Mouse (Mus musculus) neutrophil, adult 5-6 weeks (primary cell): ENCODE measurements around the gene Tmeff1. TPM values are rescaled to one million over a fixed set of nuclear protein-coding genes. Genes with fewer than 3 reads are reported as not detected.

ENCODE experiments used
- ATAC-seq: fragments of 151-379, 151-347 bp; 2 replicates; pipeline ENCODE4 v1.8.0; 2017; ENCODE audit warnings: mild to moderate bottlenecking, moderate TSS enrichment; ENCODE audit not compliant: insufficient number of reproducible peaks, poor library complexity, low FRiP score, severe bottlenecking; ENCODE audit errors: extremely low read depth
- total RNA-seq: library from RNA; stranded (forward); fragments of 200-1000 nt; gene quantifications from 2 replicates; pipeline ENCODE4 v1.2.3, GENCODE M21; 2017

Gene Tmeff1
- total RNA-seq, 1 experiment from 2014 or later, result 0.23 TPM

GRCm38 (mm10) chr4:48559652-48560051, 25.3 kb upstream of the Tmeff1 start:
- no peak for ATAC-seq

- no peak for ATAC-seq
Observed at GRCm38 (mm10) chr4:48561824-48562223, 23.1 kb upstream of the Tmeff1 start.

GRCm38 (mm10) chr4:48564962-48565361, 20.0 kb upstream of the Tmeff1 start:
- ATAC-seq, result no peak

- no peak for ATAC-seq
Observed at GRCm38 (mm10) chr4:48576361-48576760, 8.6 kb upstream of the Tmeff1 start.

- no peak for ATAC-seq
Observed at GRCm38 (mm10) chr4:48577831-48578230, 7.1 kb upstream of the Tmeff1 start.

- ATAC-seq, result no peak
Observed at GRCm38 (mm10) chr4:48578399-48578798, 6.6 kb upstream of the Tmeff1 start.

GRCm38 (mm10) chr4:48579475-48580110, 5.4 kb upstream of the Tmeff1 start:
- ATAC-seq, result no peak

- no peak for ATAC-seq
Observed at GRCm38 (mm10) chr4:48581201-48581600, 3.8 kb upstream of the Tmeff1 start.

GRCm38 (mm10) chr4:48581993-48582392, 3.0 kb upstream of the Tmeff1 start:
- no peak for ATAC-seq

- ATAC-seq, result no peak
Observed at GRCm38 (mm10) chr4:48582941-48583340, 2.0 kb upstream of the Tmeff1 start.

- no peak for ATAC-seq
Observed at GRCm38 (mm10) chr4:48585241-48586098, 496 bp downstream of the Tmeff1 start.

GRCm38 (mm10) chr4:48586099-48586821, 1.3 kb downstream of the Tmeff1 start:
- ATAC-seq, result 0 out of 2 replicates have a peak, but pooled peaks have one; percentile 9

- no peak for ATAC-seq
Observed at GRCm38 (mm10) chr4:48587526-48587925, 2.6 kb downstream of the Tmeff1 start.

GRCm38 (mm10) chr4:48588576-48588975, 3.6 kb downstream of the Tmeff1 start:
- no peak for ATAC-seq

GRCm38 (mm10) chr4:48590862-48591261, 5.9 kb downstream of the Tmeff1 start:
- no peak for ATAC-seq

GRCm38 (mm10) chr4:48591390-48591789, 6.4 kb downstream of the Tmeff1 start:
- no peak for ATAC-seq

GRCm38 (mm10) chr4:48592328-48592727, 7.4 kb downstream of the Tmeff1 start:
- ATAC-seq, result peak; percentile 60; the same call in 1 of the 2 replicates

- no peak for ATAC-seq
Observed at GRCm38 (mm10) chr4:48592844-48593243, 7.9 kb downstream of the Tmeff1 start.

- no peak for ATAC-seq
Observed at GRCm38 (mm10) chr4:48596111-48596510, 11.1 kb downstream of the Tmeff1 start.

GRCm38 (mm10) chr4:48605650-48606049, 20.7 kb downstream of the Tmeff1 start:
- ATAC-seq, result no peak
